Mouse (Mus musculus): ENCODE measurements at regions not wholly inside any gene's neighbourhood (a gene's known extent, or its start where the extent isn't known, plus 50 kb on each side); places are given as distances from the start of the nearest gene placed in this dataset.

GRCm38 (mm10) chr13:101238860-101239259 lies 405.6 kb upstream of the Slc30a5 start:
- TF ChIP-seq CTCF (IDR thresholded peaks at IDR 0.05; ENCODE audit: low read depth, low read length) (no peak), TAL1 (conservative IDR thresholded peaks at IDR 0.05; ENCODE audit: low read depth, low read length) (no peak)

All from G1E (cell line).